Mouse (Mus musculus): ENCODE data around the gene Rbm15.

DNA sequence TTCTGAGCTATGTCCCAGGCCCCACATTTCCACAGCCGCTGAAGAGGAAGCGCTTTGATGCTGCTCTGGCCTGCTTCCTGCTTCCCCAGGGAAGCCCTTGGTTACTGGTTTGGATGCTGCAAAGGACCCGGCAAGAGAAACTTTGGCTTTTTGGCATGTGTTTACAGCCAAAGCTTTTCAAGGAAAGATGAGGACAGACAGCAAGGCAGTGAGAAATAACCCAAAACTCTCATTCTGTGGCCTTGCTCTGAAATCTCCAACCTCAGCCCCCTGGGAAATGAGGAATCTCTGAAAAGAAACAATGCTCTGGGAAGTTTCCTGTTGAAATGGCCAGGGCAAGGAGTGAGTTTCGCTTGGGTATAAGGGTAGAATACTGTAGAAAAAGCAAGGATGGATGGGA, 26.9 kb upstream of the Rbm15 start:
- TF ChIP-seq CTCF (IDR thresholded peaks at IDR 0.05) (no peak), EP300 (IDR thresholded peaks at IDR 0.05) (no peak)

Data from lung, postnatal 0 days (tissue).